Mouse (Mus musculus): ENCODE results near the gene Hivep3.

DNA sequence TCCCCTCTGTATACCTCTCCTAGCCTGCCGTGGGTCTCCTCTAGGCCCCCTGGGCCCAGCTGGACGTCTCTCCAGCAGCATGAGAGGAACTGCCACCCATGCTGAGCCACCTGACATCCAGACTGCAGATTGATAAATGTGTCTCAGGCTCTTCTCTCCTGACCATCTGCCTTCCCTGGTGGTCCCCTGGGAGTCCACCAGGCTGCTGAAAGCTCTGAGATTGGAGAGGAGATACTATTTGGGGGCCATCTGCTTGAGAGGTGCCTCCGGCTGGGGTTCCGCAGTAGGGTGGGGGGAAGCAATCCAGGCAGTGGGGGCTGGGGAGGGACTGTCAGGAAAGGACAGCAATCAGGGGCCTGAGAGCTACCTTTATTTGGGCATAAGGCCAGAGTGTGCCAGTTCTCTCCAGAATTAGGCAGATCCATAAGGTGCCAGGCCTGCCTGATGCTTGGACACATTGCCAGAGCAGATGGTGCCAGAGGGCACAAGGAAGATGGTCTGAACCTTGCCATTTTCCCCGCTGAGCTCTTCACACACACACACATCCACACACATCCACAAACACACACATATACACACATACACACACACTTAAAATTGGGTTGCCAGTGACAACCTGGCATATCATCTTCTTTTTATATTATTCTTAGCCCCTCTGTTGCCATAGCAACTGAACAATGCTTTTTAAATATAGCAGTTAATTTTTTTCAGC, 253.2 kb downstream of the Hivep3 start:
- TF ChIP-seq POLR2A (IDR thresholded peaks at IDR 0.05; ENCODE audit: control insufficient read depth, low read depth, low read length): no peak
- TF ChIP-seq CTCF (IDR thresholded peaks at IDR 0.05; ENCODE audit: control insufficient read depth, insufficient read depth, insufficient replicate concordance, low read depth, low read length): no peak
